Mouse (Mus musculus) retina, postnatal 7 days (tissue): ENCODE data around the gene C530008M17Rik.

ENCODE experiments used
- DNase-seq: peaks from one replicate; pipeline ENCODE4 v3.0.0-alpha.2; 2012; ENCODE audit warnings: low read depth, low spot score

Gene C530008M17Rik

DNA sequence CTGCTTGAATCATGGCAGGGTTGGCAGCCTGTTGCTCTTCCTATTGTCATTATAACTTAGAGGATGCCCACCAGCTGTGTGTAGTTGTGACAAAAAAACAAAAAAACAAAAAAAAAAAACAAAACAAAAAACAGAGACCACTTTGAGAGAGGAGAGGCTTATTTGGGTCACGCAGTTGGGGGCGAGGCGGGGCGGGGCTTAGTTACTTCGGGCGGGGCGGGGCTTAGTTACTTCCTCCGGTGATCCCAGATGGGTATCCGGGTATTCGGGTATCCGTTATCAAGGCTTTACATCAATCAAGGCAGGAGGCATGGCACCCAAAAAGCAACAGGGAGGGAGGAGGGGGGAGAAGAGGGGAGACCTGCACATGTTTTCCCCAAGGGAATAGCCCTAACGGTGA, 46.3 kb downstream of the C530008M17Rik start:
- no peak for DNase-seq

- no peak for DNase-seq
These were observed 49.2 kb downstream of the C530008M17Rik start for GRCm38 (mm10) chr5:76705307-76706173.

GRCm38 (mm10) chr5:76707072-76707471, 50.8 kb downstream of the C530008M17Rik start:
- DNase-seq, result no peak

DNA sequence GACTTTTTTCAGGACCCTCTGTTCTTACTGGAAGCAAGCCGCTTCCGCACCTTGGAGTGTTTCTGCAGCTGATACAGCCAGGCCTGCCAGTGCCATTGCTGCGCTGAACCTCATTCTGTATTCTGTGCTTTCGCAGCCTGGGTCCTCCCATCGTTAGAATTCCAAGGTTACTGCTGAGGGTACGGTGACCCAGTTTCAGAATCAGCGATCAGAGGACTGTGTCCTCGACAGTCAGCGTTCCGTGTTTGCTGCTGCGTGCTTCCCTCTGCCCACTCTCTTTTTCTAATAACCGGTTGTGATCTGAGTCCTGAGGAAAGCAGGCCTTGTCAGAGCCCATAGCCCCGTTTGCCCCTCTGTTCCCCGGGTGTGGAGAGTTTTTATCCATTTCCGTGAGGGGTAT, 51.7 kb downstream of the C530008M17Rik start:
- no peak for DNase-seq

GRCm38 (mm10) chr5:76713743-76714142, 57.4 kb downstream of the C530008M17Rik start:
- DNase-seq, result no peak

GRCm38 (mm10) chr5:76719954-76720353, 63.6 kb downstream of the C530008M17Rik start:
- DNase-seq, result no peak

GRCm38 (mm10) chr5:76724878-76725277, 68.6 kb downstream of the C530008M17Rik start:
- no peak for DNase-seq

DNA sequence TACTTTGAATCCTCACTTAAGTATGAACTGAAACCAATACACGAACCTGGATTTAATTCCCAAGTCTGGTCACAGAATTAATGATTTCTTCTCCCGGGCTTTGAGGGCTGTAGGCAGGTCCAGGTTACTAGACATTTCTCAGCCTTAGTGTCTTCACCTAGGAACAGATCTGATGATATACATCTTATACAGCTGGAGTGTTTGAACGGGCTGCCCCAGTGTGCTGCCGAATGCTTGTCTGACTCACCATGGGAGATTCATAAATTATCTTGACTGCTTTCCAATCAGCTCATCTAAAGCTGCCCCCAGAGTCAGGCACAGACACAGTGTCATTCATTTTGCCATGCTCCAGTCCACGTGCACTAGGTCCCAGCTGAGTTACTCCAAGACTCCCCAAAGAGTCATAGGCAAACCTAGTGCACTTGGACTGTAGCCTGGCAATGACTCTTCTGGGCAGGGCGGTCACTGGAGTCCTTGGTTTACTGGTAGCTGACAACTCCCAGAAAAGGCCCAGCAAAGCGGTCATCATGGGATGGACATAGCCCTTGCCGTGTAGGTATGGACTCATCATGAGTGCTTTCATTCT, 70.3 kb downstream of the C530008M17Rik start:
- no peak for DNase-seq

DNA sequence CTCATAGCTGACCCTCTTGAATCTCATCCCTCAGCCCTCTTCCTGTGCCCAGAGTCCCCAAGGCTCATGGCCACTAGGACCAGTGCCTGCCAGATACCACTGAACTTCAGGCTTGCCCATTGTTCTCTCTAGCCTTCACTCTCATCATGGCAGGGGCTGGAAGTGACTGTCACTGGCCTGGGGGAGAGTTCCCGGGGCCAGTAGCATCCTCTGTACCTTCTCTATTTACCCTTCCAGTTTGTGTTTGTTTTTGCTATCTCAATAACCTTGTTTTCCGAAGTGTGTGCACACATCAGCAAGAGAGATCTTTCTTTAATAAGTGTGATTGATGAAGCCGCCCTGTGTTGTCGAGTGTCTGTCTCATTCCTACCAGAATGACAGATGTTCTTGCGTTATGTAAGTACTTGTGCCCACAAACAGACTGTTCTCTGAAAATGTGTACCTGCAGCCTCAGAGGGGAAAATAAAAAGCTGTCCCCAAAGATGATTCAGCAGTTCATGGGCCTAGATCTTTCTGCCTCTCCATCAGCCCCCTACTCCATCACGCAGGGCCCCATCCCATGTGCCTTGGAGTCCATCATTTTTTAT, 76.8 kb downstream of the C530008M17Rik start:
- no peak for DNase-seq

- DNase-seq, result no peak
These were observed 85.2 kb downstream of the C530008M17Rik start for GRCm38 (mm10) chr5:76741463-76741862.

DNA sequence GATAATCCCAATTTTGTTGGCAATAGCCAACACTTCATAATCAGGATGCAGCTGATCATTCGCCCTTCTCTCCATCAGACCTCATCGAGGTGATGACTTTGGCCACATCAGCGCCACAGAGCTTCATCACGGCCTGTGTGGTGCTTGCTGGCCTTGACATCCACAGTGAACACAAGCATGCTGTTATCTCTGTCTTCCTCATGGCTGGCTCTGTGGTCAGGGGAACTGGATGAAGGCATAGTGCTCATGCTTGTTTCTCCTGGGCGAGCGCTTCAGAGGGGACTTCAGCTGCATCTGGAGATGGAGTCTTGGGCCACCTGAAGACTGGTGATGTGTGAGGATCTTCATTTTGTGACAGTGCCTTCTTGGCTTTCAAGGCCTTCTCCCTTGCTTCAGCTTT, 85.8 kb downstream of the C530008M17Rik start:
- no peak for DNase-seq

GRCm38 (mm10) chr5:76744737-76745209, 88.5 kb downstream of the C530008M17Rik start:
- no peak for DNase-seq

DNA sequence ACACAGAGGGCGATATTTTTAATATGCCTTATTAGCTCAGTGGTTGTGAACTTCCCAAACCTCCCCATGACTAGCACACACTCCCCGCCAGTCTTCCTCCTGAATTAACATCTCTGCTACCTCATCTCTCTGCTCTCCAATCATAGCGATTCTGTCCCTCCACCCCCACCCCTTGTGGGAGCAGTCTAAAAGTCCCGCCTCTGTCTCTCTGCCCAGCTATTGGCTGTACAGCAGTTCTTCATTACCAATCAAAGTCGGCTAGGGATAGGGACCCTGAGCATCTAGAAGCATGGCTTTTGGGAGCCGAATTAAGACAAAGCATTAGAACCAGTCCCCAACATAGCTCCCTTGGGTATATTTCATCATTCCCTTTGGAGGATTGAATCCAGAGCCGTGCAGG, 91.5 kb downstream of the C530008M17Rik start:
- DNase-seq, result no peak

DNA sequence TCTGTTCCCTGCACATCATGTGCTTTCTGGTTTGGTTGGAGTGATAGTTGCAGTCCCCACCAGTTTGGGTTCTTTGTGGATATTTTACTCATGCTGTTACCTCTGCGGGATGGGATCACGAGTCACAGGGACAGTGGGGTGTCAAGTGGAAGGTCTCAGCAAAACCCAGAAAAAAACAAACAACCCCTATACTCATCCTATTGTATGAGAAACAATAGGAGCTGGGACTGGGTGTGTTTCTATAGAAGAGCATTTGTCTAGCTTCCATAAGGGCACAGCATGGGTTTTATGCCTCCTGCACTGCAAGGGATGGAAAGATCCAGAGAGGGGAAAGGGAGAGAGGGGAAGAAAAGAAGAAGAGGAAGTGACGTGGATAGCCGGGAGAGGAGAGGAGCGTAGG, 96.0 kb downstream of the C530008M17Rik start:
- no peak for DNase-seq

DNA sequence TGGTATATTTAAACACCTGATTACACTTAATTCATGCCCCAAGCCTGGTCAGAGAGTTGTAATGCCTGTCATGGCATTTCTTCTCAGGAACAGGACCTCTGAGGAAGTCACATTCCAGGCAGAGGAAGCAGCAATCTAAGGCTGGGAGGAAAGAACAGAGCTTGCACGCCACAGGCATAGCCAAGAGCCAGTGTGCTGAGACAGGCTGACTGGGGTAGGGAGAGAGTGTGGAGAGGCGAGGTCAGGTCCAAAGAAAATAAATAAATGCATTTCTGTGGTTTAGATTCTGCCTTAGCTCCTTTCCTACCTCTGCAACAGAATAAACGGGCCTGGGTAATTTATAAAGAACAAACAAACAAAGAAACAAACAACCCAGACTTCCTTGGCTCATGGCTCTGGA, 104.0 kb downstream of the C530008M17Rik start:
- DNase-seq, result no peak

GRCm38 (mm10) chr5:76762030-76762698, 105.9 kb downstream of the C530008M17Rik start:
- peak; percentile 36 for DNase-seq

DNA sequence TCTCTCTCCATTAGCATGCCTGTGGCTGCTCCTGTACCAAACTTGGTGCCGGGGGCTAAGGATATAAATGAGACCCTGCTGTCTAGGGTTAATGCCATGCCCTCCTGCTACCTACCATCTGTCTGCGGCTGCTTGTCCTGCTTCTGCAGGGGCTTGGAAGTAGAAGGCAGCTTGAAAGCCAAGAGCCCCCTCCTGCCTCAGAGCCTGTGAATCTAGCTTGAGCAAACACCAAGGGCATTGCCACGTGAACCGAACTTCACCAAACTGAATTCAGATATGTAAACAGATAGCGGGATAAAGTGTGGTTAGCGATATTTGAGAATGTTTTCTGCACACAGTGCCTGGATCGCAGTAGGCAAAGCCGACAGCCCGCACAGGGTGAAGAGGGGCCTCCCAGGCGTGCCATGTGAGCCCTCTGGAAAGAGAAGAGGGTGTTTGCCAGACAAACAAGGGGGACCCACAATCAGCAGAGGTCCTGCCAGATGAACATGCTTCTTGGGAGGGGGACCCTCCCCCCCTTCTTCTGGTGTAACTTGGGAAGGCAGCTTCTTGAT, 106.9 kb downstream of the C530008M17Rik start:
- DNase-seq, result no peak

DNA sequence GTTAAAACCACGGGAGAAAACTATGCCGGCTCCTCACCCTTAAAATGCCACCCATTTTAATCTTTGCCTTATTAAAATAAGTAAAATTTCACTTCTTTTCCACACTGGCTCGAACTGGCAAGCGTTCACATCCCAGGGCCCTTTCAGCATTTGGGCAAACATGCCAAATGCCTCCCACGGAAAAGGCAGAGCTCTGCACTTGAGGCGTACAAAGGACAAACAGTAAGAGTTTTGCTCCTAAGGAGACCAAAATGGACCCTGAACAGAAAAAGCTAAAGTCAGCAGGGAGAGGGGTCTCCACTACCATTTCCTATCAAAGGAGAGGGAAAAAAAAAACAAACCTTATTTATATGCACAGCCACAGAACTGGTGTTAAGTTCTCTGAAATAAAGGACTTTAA, 107.4 kb downstream of the C530008M17Rik start:
- DNase-seq, result no peak

GRCm38 (mm10) chr5:76769014-76769413, 112.7 kb downstream of the C530008M17Rik start:
- DNase-seq, result no peak

- no peak for DNase-seq
These were observed 113.3 kb downstream of the C530008M17Rik start for GRCm38 (mm10) chr5:76769572-76769971.

DNA sequence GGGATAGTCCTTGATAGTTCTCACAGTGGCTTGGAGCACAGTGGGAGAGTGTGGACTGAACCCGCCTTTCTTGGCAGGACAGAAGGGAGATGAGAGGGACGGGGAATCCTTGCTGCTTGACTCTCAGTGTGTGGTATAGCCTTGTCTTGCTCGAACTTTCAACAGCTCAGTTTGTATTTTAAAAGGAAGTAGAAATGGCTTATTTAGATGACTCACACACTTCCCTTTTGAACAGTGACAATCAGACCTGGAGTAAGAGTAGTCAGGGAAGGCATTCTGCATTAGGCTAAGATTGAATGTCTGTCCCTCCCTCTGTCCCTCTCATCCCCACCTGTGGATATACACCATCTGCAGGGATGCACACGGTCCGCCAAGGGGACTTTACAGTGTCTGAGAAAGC, 115.1 kb downstream of the C530008M17Rik start:
- no peak for DNase-seq

DNA sequence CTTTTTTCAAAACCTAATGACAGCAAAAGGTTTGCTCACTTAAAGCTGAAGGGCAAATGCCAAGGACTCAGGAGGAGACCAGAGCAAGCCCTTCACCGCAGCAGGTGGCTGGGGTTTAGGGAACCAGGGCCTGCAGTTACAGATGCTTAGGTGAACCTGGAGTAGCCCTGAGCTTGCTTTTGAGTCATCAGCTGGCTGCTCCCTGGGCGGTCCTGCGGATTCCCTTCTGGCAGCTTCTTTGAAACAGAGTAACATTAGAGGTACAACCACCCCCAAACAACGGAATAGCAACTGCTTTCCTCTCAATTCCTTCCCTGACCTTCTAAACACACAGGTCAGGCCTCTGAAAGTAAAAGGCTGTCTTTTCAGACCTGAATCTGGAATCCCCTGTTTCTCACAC, 116.5 kb downstream of the C530008M17Rik start:
- DNase-seq, result no peak
